Mouse (Mus musculus) myocyte (in vitro differentiated cells): ENCODE measurements around the gene Nav3. TPM values are rescaled to one million over a fixed set of nuclear protein-coding genes. Genes with fewer than 3 reads are reported as not detected.
A peak's percentile ranks its signal among the peaks of the same experiment; 100 is the strongest.
"Not testable (repeated sequence)": the region's sequence is repeated elsewhere in the genome, so short reads cannot be mapped to it uniquely, and the experiment has no call there.

ENCODE experiments used
- H3K27me3 ChIP-seq: one replicate; pipeline ENCODE4 v1.6.1; 2011; ENCODE audit not compliant: control insufficient read depth, insufficient read depth, insufficient read length
- H3K36me3 ChIP-seq: one replicate; pipeline ENCODE4 v1.6.1; 2011; ENCODE audit not compliant: control insufficient read depth, insufficient read depth
- H3K4me2 ChIP-seq: one replicate; pipeline ENCODE4 v1.6.1; 2011; ENCODE audit warnings: low read depth, control low read depth
- H3K4me3 ChIP-seq: one replicate; pipeline ENCODE4 v1.5.1; 2011; ENCODE audit warnings: mild to moderate bottlenecking, control low read depth, moderate library complexity
- H3K79me2 ChIP-seq: one replicate; pipeline ENCODE4 v1.6.1; 2011; ENCODE audit not compliant: control insufficient read depth, insufficient read depth
- H3ac ChIP-seq: one replicate; pipeline ENCODE4 v1.6.1; 2011; ENCODE audit not compliant: control insufficient read depth, insufficient read length
- CEBPB ChIP-seq: IDR thresholded peaks from 2 replicates; pipeline ENCODE4 v1.6.1; 2011; ENCODE audit warnings: mild to moderate bottlenecking, moderate library complexity; ENCODE audit not compliant: poor library complexity, insufficient read depth, severe bottlenecking
- E2F4 ChIP-seq: IDR thresholded peaks from one replicate; pipeline ENCODE4 v1.6.1; 2011; ENCODE audit warnings: mild to moderate bottlenecking, control low read depth, moderate library complexity; ENCODE audit not compliant: insufficient read depth
- MAX ChIP-seq: IDR thresholded peaks from one replicate; pipeline ENCODE4 v1.6.1; 2011; ENCODE audit warnings: low read depth, mild to moderate bottlenecking, control low read depth
- MYOD1 ChIP-seq, 3 experiments: IDR thresholded peaks; one replicate each; pipeline ENCODE4 v1.6.1; 2011; ENCODE audit warnings: control low read depth in 2 of 3, low read depth in 2 of 3, mild to moderate bottlenecking in 2 of 3, moderate library complexity in 1 of 3; ENCODE audit not compliant: insufficient read length in 2 of 3, control insufficient read depth in 1 of 3
- MYOG ChIP-seq, 3 experiments: IDR thresholded peaks; one replicate each; pipeline ENCODE4 v1.6.1; 2011; ENCODE audit warnings: control low read depth in 2 of 3, low read depth in 2 of 3, mild to moderate bottlenecking in 2 of 3; ENCODE audit not compliant: insufficient read length in 2 of 3, control insufficient read depth in 1 of 3, insufficient read depth in 1 of 3
- POLR2A ChIP-seq: IDR thresholded peaks from one replicate; pipeline ENCODE4 v1.6.1; 2011; ENCODE audit warnings: low read depth, mild to moderate bottlenecking, control low read depth, moderate library complexity; ENCODE audit not compliant: insufficient read length
- POLR2AphosphoS2 ChIP-seq: IDR thresholded peaks from one replicate; pipeline ENCODE4 v1.6.1; 2011; ENCODE audit warnings: low read depth, control low read depth; ENCODE audit not compliant: insufficient read length
- REST ChIP-seq: IDR thresholded peaks from one replicate; pipeline ENCODE4 v1.6.1; 2011; ENCODE audit warnings: mild to moderate bottlenecking, control low read depth, moderate library complexity; ENCODE audit not compliant: insufficient read depth, insufficient read length
- SRF ChIP-seq: IDR thresholded peaks from one replicate; pipeline ENCODE4 v1.6.1; 2011; ENCODE audit warnings: low read depth; ENCODE audit not compliant: control insufficient read depth, insufficient read length
- TCF12 ChIP-seq: IDR thresholded peaks from one replicate; pipeline ENCODE4 v1.6.1; 2011; ENCODE audit warnings: mild to moderate bottlenecking, control low read depth; ENCODE audit not compliant: poor library complexity, insufficient read depth, severe bottlenecking
- TCF3 ChIP-seq: IDR thresholded peaks from one replicate; pipeline ENCODE4 v1.6.1; 2011; ENCODE audit warnings: low read depth, control low read depth; ENCODE audit not compliant: insufficient read length
- USF1 ChIP-seq: IDR thresholded peaks from one replicate; pipeline ENCODE4 v1.6.1; 2011; ENCODE audit warnings: low read depth, mild to moderate bottlenecking, control low read depth, moderate library complexity
- polyA plus RNA-seq: library from polyadenylated mRNA; unstranded; fragments of >200 nt; fragmentation: generic; extraction: Trizol; gene quantifications from one replicate; pipeline ENCODE4 v1.2.1, GENCODE M21; 2012; ENCODE audit warnings: missing spikeins

The Nav3 gene
- polyA plus RNA-seq, 1 experiment = 2.9 TPM

DNA sequence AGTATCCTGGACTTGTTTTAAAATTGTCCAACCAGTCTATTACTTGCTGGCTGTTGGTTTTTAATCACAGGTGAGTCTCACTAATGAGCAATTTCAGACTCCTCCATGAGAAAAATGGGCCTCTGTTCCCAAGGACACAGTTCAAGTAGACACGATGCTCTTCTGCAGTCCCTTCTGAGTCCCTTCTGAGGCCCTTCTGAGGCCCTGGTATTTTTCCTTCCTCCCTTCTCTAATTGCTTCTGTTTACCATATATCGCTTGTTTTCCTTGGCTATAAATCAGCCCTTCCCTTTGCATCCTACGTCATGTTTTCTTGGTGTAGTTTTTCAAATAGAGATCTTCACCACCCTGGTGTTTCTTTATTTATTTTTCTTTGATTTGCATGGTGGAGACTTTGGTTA, 433.9 kb downstream of the Nav3 start:
- no peak for TF ChIP-seq TCF3
- TF ChIP-seq CEBPB = no peak
- no peak for TF ChIP-seq SRF
- no peak for TF ChIP-seq REST
- Histone ChIP-seq H3K4me2 (no peak overlapping the region), H3ac (no peak overlapping the region), H3K79me2 (no peaks in the 10 kb centered on the region), H3K4me3 (no peak overlapping the region), H3K36me3 (no peaks in the 10 kb centered on the region), H3K27me3 (no peaks in the 10 kb centered on the region)

DNA sequence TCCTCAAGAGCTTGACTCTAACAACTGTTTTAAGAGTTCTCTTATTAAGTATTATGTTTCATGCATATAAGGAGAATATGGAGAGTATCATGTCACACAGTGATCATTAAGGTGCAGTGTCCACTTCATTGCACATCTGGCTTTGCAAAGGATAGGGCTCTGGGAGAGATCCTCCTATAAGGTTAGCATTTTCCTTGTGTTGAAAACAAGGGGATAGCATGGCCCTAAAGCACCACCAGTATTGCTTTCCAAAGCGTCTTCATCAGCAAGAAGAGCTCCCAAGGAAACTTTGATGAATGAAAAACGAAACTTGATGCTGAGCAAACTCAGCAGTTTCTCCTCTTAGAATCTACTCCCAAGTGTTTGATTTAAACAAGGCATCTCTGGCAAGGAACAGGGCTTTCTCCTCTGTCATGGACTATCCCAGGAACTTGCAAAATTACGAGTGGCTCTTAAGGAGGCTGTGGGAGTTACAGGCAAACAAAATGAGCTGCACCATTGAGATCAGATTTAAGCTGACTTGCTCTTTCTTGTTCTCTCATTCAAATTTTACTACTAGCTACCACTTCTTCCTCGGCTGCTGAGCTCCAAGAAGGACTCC, 436.6 kb downstream of the Nav3 start:
- Histone ChIP-seq H3K36me3 (no peaks in the 10 kb centered on the region), H3K79me2 (no peaks in the 10 kb centered on the region), H3ac (no peak overlapping the region), H3K4me3 (no peak overlapping the region), H3K4me2 (no peak overlapping the region), H3K27me3 (no peaks in the 10 kb centered on the region)
- no peak for TF ChIP-seq CEBPB
- TF ChIP-seq POLR2AphosphoS2 = no peak
- no peak for TF ChIP-seq REST
- TF ChIP-seq E2F4 = no peak
- no peak for TF ChIP-seq TCF12
- no peak for TF ChIP-seq SRF
- no peak for TF ChIP-seq MYOD1 (IDR thresholded peaks at IDR 0.05; ENCODE audit: control insufficient read depth in 1 of 3, insufficient read length in 2 of 3, low read depth in 2 of 3)
- no peak for TF ChIP-seq MYOG (IDR thresholded peaks at IDR 0.05; ENCODE audit: control insufficient read depth in 1 of 3, insufficient read depth in 1 of 3, insufficient read length in 2 of 3, low read depth in 2 of 3)
- TF ChIP-seq POLR2A = no peak
- TF ChIP-seq USF1 = no peak
- no peak for TF ChIP-seq MAX
- TF ChIP-seq TCF3 = no peak

DNA sequence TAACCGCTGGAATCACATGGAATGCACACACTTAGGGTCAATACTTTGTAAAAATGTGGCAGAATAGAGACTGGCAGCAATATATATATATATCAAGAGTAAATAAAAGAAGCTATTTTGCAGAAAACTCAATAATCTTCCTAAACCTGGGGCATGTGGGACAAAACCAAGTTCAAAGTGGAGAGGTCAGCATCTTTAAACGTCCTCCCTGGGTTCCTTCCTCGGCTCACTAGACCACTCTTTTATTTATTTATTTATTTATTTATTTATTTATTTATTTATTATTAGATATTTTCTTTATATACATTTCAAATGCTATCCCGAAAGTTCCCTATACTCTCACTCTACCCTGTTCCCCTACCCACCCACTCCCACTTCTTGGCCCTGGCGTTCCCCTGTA, 454.7 kb downstream of the Nav3 start:
- H3K36me3 ChIP-seq, H3K4me2 ChIP-seq, H3ac ChIP-seq, H3K4me3 ChIP-seq, H3K27me3 ChIP-seq, H3K79me2 ChIP-seq: not testable (repeated sequence)

DNA sequence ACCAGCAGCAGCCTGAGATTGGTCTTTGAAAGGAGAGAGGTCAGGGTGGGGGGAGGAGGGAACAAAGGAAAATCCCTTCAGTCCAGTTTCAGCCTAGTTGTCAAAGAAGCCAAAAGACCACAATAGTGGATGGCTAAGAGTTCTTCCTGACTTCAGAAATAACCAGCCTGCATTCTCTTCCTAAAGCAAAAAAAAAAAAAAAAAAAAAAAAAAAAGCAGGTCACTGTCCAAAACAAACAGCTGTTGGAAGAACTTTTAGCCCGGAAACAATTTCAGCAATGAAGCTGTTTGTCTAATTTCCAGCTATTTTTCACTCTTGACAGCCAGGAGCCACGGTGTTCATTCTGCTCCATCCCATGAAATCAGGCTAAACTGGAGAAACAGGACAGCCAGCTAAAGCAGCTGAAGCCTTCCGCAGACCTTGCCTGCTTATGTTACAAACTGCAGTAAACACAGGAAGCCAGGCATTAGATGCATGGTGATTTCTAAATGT, 455.2 kb downstream of the Nav3 start:
- TF ChIP-seq REST = no peak
- no peak for TF ChIP-seq TCF3
- no peak for TF ChIP-seq E2F4
- no peak for TF ChIP-seq SRF
- TF ChIP-seq POLR2A = no peak
- TF ChIP-seq MAX = no peak
- no peak for TF ChIP-seq TCF12
- TF ChIP-seq MYOG (IDR thresholded peaks at IDR 0.05; ENCODE audit: control insufficient read depth in 1 of 3, insufficient read depth in 1 of 3, insufficient read length in 2 of 3, low read depth in 2 of 3) = no peak
- TF ChIP-seq POLR2AphosphoS2 = no peak
- no peak for TF ChIP-seq USF1
- no peak for TF ChIP-seq CEBPB

DNA sequence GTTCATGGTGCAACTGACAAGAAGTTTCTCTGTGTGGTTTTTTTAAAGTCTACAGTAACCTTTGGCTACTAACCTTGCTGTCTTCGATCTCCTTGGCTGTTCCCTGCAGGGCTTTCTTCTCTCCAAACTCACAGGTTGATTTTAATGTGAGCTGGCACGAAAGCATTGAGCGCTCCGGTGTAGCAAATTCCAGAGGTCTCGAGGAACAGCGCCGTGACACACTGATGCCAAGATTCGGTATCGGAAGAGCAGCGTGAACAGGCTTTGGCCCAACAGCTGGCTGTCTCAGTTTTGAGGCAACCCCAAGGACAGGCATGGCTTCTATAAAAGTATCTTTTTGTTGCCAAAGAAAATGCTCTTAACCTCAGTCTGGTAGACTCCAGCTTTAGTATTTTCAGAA, 456.1 kb downstream of the Nav3 start:
- TF ChIP-seq POLR2AphosphoS2 (no peak), MAX (no peak), MYOG (IDR thresholded peaks at IDR 0.05; ENCODE audit: control insufficient read depth in 1 of 3, insufficient read depth in 1 of 3, insufficient read length in 2 of 3, low read depth in 2 of 3) (peak in 1 of 3 experiments; percentile 6)
- Histone ChIP-seq H3K4me3 (no peak overlapping the region), H3ac (no peak overlapping the region), H3K36me3 (no peaks in the 10 kb centered on the region), H3K27me3 (no peaks in the 10 kb centered on the region), H3K4me2 (peak overlapping the region; percentile 53), H3K79me2 (no peaks in the 10 kb centered on the region)

More for the DNA sequence above, 455.2 kb downstream of the Nav3 start:
- H3ac ChIP-seq = no peak overlapping the region
- peak overlapping the region; percentile 48 for H3K4me2 ChIP-seq
- no peaks in the 10 kb centered on the region for H3K79me2 ChIP-seq
- H3K4me3 ChIP-seq = no peak overlapping the region
- no peaks in the 10 kb centered on the region for H3K27me3 ChIP-seq
- no peaks in the 10 kb centered on the region for H3K36me3 ChIP-seq

DNA sequence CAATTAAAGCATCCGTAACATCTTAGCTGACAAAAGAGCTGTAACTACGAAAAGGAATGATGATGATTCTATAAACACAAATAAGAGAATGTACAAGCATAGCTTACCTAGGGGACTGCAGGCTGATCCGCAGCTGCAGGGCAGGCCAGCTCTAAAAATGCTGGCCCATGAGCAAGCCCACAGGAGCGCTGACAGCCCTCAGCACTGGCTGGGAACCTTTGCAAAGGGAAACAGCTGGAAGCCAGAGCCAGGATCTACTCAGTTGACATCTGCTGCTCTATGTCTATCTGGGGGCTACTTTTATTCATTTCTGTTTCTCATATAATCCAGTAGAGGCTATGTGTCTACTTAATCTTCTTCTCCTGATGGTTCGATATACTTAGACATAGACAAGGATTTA, 461.7 kb downstream of the Nav3 start:
- Histone ChIP-seq H3K79me2 (no peaks in the 10 kb centered on the region), H3K4me3 (no peak overlapping the region), H3K4me2 (no peak overlapping the region), H3K36me3 (no peaks in the 10 kb centered on the region), H3K27me3 (no peaks in the 10 kb centered on the region), H3ac (no peak overlapping the region)
- TF ChIP-seq REST (no peak), MYOD1 (IDR thresholded peaks at IDR 0.05; ENCODE audit: control insufficient read depth in 1 of 3, insufficient read length in 2 of 3, low read depth in 2 of 3) (no peak), MYOG (IDR thresholded peaks at IDR 0.05; ENCODE audit: control insufficient read depth in 1 of 3, insufficient read depth in 1 of 3, insufficient read length in 2 of 3, low read depth in 2 of 3) (no peak), USF1 (no peak), MAX (no peak), TCF12 (no peak), POLR2A (no peak)
